Mouse (Mus musculus): ENCODE measurements at regions not wholly inside any gene's neighbourhood (a gene's known extent, or its start where the extent isn't known, plus 50 kb on each side); places are given as distances from the start of the nearest gene placed in this dataset.

DNA sequence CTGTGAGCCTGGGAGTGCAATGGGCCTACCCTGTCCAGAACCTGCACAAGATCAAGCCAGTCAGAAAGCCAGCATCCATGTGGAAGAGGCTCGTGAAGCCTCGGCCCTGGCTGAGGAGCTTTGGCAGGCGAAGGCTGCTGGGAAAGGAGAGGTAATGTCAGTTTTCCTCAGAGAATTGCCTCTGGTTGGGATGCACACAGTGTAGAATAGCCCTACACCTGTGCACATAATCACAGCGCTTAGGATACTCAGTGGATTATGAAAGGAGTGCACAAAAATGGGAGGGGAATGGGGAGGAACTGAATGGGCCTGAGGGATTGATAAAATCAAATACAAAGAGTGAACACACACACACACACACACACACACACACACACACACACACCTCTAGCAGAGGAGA is 319.9 kb upstream of the Sphkap start:
- DNase-seq (ENCODE audit: low spot score) = no peak

DNA sequence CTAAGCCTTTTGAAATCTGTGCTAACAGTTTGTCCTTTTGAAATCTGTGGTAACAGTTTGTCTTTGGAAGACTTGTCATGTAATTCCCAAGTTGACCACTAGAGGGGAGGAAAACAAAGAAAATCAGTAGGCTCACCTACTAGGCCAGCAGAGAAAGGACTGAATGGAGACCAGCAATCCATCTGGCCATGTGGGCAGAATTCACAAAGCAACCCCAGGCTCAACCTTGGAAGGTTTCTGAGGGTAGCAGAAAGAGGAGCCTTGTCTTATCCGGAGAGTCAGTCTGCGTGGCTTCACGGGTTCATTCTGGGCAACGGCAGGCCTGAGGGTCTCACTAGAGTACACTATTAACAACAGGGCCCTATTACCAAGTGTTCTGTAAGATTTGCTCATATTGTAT is 319.2 kb upstream of the Sphkap start:
- peak; percentile 35 for DNase-seq (ENCODE audit: low spot score)

- DNase-seq (ENCODE audit: low spot score) = no peak
These were observed 315.1 kb upstream of the Sphkap start for GRCm38 (mm10) chr1:83723096-83723495.

- no peak for DNase-seq (ENCODE audit: low spot score)
These were observed 312.2 kb upstream of the Sphkap start for GRCm38 (mm10) chr1:83720166-83720565.

DNA sequence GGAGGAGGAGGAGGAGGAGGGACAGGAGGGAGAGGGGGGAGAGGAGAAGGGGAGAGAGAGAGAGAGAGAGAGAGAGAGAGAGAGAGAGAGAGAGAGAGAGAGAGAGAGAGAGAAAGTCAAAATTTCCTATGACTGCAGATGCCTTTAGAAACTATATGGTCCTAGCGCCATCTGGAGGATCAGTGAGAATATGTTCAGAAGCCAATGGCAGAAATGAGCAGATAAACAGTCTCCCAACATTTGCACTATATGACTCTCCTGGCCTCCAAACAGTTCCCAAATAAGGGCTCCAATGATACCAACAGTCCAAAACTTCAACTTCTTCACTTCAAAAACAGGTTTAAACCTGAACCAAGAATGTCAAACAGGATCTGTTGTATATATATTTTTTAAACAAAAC is 309.1 kb upstream of the Sphkap start:
- DNase-seq (ENCODE audit: low spot score) = peak; percentile 16

DNA sequence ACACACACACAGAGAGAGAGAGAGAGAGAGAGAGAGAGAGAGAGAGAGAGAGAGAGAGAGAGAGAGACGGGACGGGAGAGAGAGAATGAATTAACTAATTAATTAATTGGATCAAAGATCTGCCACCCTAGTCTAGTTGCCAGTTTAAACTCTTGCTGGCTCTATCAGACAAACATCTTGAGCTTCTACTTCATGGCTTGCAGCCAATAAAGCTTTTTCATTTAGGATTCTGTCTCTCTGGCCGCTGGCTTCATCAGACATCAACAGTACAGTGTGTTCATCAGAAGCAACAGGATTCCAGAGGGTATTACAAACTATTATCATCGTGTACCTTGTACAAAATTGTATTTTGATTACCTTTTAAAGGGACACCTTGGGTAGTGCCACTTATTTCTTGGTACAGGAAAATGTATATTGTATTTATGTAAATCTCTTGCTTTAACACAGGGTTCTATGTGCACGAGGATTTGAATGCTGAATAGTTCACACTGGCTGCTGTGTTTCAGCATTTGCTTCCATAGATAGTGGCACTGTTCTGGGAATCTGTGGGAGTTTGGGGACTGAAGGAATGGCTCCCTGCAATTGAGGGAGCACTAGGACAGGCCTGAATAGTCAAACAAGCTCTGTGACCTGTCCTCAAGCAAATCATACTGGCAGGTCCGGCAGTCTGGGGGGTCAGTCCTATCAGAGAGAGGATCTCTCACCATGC is 293.9 kb upstream of the Sphkap start:
- DNase-seq (ENCODE audit: low spot score) = no peak

DNA sequence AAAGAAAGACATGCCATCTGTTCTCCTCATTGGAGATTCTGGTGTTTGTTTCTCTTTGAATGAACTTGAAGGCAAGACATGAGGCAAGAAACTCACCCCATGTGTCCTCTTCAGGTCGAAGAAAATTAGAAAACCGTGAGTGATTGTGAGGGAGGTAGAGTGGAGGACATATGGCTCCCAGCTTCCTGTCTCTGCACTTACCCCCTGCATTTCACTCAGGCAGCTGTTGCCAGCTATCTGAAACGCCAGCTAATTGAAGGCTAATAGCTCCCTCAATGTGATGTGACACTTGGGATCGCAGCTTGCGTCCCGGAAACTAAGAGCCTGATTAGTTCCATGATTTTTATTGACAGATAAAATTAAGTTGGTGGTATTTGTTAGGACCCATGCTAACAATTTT is 289.4 kb upstream of the Sphkap start:
- DNase-seq (ENCODE audit: low spot score) = no peak

GRCm38 (mm10) chr1:83685221-83685620 is 277.2 kb upstream of the Sphkap start:
- DNase-seq (ENCODE audit: low spot score) = no peak

- DNase-seq (ENCODE audit: low spot score) = no peak
These were observed 257.3 kb upstream of the Sphkap start for GRCm38 (mm10) chr1:83665326-83665725.

GRCm38 (mm10) chr1:83661808-83662802 is 254.1 kb upstream of the Sphkap start:
- DNase-seq (ENCODE audit: low spot score) = no peak

GRCm38 (mm10) chr1:83653661-83654060 is 245.7 kb upstream of the Sphkap start:
- no peak for DNase-seq (ENCODE audit: low spot score)

- DNase-seq (ENCODE audit: low spot score) = no peak
These were observed 237.6 kb upstream of the Sphkap start for GRCm38 (mm10) chr1:83645606-83646005.

GRCm38 (mm10) chr1:83642656-83643055 is 234.7 kb upstream of the Sphkap start:
- no peak for DNase-seq (ENCODE audit: low spot score)

DNA sequence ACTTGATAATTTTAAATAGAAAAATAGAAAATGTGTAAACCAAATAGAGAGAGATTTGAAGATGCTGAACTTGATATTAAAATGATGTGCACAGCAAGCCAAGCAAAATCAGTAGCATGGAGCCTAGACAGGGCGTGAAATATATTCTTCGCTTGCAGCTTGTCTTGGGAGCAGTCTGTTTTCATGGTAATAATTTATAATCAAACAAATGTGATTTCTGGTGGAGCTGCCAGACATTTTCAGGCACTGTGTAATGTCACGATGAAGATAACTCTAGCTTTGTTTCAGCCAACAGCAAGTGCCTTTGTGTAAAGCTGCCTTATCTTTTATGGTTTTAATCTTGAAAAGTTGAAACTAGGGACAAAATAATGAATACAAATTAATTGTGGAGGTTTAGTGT is 228.1 kb upstream of the Sphkap start:
- no peak for DNase-seq (ENCODE audit: low spot score)

GRCm38 (mm10) chr1:83631798-83632197 is 223.8 kb upstream of the Sphkap start:
- no peak for DNase-seq (ENCODE audit: low spot score)

DNA sequence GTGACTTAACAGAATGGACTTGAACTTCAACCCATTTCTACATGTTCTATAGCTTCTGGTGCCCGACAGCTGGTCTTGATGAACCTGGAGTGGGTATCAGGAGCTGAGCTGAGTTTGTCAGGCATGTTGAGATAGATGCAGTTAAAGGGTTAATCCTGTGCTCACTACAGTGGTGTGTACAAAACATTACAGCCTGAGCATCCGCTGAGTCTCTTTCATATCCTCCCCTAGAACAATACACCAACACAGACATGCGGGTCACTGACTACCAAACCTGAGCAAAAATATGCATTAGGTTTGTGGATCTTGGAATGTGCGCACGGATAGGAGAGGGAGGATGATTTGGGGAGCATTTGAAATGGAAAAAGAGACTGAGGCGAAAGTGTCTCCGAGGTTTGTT is 223.4 kb upstream of the Sphkap start:
- DNase-seq (ENCODE audit: low spot score) = no peak

DNA sequence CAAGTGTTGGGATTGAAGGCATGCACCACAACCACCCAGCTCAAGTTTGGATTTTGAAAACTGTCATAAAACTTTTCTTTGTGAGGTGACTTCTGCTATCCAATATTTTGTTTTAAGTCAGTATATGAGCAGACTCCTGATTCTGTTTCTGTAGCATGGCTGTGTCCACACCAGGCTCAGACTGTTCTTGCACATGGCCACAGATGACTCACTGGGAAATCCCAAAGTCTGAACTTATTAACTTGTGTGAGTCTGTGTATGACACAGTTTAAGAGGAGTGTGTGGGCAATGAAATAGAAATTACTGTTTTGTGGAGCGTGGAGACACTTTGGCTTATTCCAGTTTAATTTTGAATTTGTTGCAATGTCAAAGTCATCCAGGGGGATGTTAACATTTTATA is 179.3 kb upstream of the Sphkap start:
- DNase-seq (ENCODE audit: low spot score) = no peak

DNA sequence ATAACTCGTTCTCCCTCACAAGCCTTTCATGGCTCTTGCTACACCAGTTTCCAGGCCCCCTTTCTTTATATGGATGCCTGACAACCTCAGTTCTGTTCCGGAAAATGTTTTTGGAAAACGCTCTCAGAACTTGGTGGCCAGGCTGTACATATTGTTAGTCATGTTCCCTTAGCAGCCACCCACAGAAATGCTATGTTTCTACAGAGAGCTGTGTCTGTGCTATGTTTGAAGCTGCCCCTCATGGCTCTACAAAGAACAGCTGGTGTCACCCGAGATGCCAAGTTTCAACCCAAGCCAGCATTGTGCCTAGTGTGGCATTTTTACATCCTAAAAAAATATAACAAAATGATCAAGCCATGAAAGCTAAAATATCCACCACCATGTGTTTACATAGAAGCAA is 175.0 kb upstream of the Sphkap start:
- no peak for DNase-seq (ENCODE audit: low spot score)

DNA sequence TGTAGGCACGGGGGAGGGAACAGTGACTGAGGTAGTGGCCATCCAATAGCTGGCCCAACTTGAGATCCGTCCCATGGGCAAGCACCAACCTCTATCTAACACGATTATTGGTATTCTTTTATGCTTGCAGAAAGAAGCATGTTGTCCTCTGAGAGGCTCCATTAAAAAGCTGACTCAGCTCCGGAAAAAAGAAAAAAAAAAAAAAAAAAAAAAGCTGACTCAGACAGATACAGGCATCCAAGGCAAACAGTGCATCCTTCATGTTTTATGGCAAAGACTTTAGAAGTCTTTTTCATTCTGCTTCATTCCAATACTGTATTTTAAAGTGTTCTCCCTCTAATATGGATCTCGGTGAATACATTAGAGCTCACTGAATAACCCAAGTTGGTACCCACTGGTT is 162.0 kb upstream of the Sphkap start:
- DNase-seq (ENCODE audit: low spot score) = no peak

GRCm38 (mm10) chr1:83568746-83569145 is 160.7 kb upstream of the Sphkap start:
- no peak for DNase-seq (ENCODE audit: low spot score)

DNA sequence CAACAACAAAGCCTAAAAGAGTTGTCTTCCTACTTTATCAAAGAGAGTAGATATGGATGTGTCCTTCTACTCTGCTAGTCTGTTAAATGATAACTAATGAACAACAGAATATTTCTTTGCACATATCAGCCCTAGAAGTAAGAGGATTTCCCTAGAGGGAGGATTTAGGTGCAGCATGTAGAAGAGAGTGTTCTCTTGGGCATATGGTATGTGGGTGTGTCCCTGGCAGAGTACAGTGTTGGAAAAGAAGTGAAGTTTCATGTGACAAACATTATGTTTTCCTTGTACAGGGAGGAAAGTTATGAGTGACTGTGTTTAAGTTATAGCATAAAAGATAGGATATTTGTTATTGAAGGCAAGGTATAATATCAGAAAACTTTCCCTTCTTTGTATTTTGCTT is 143.6 kb upstream of the Sphkap start:
- DNase-seq (ENCODE audit: low spot score) = no peak

GRCm38 (mm10) chr1:83535461-83535860 is 127.5 kb upstream of the Sphkap start:
- DNase-seq (ENCODE audit: low spot score) = no peak

DNA sequence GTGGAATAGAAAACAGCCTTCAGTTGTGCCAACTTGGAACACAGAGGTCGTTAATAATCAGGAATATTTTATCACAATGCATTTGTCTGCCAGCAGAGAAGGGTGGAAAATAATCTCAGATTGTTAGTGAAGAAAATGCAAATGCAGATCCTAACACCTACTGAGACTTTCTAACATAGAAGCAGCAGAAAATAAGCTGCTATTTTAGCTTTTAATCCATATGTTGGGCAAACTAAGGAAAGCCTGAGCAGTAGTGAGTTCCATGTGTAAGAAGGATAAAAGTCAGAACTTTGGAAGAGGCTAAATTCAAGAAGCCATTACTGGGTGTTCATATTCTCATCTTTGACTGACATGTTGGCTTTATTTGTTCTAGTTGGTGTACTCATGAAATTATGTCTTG is 119.8 kb upstream of the Sphkap start:
- DNase-seq (ENCODE audit: low spot score) = no peak

All from lung, postnatal 25 days (tissue).